Mouse (Mus musculus): Measurements from ENCODE around the gene Scg5.
A peak's percentile ranks its signal among the peaks of the same experiment; 100 is the strongest.

Scg5 gene

GRCm38 (mm10) chr2:113806851-113807577 is 21.9 kb downstream of the Scg5 start:
- DNase-seq (ENCODE audit: low read depth, low spot score), result peak; percentile 78

DNA sequence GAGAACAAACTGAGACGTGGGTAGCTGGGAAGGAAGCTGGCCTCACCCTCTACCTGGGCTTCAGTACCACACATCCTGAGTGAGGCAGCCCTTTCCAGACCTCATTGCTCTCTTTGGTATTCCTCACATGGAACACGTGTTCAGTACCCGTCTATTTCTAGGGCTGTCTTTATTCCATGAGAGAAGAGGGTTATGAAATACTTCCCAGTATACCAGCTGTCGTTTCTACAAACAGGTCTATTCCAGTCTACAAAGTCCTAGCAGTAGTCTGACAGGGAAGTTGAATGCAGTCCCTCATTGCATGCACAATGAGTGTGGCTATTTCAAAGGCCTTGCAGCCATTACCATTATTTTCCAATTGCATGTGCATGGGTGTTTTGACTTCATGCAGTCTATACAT is 23.2 kb downstream of the Scg5 start:
- DNase-seq (ENCODE audit: low read depth, low spot score), result peak; percentile 58

- DNase-seq (ENCODE audit: low read depth, low spot score), result peak; percentile 96
Measured at GRCm38 (mm10) chr2:113803753-113804152, 25.2 kb downstream of the Scg5 start.

DNA sequence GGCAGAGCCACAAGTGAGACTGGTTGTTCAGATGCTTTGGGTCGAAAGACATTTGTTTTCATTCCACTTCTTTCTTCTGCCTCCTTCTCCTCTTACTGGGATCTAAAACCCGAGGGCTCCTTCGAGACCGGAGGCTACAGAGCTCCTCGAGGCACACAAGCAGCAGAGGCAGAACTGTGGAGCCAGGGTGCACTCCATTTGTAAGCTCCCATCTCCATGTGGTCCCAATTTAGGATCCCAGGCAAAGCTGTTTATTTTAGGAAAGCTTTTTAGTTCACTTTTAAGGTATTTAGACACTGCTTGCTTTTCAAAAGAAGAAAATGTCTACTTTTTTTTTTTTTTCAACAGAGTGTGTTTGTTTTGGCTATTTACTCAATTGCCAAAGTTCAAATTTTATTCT is 28.1 kb downstream of the Scg5 start:
- no peak for DNase-seq (ENCODE audit: low read depth, low spot score)

DNA sequence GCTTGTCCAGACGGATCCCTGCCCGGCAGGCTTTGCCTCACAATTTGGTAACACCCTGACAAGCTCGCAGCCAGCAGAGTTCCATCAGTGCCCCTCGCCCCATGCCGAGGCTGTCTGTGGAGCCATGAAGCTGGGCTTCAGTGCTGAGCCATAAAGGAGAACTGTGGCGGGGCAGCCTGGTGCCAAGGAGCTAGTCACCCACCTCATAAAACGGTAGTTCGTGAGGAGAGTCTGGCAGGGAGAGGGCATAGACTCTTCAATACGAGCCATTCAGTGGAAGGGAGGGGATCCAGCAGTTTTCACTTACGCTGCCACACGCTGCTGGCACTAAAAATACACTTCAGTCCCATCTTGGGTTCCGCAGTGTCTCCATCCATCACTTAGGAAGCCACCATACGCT is 30.3 kb downstream of the Scg5 start:
- no peak for DNase-seq (ENCODE audit: low read depth, low spot score)

DNA sequence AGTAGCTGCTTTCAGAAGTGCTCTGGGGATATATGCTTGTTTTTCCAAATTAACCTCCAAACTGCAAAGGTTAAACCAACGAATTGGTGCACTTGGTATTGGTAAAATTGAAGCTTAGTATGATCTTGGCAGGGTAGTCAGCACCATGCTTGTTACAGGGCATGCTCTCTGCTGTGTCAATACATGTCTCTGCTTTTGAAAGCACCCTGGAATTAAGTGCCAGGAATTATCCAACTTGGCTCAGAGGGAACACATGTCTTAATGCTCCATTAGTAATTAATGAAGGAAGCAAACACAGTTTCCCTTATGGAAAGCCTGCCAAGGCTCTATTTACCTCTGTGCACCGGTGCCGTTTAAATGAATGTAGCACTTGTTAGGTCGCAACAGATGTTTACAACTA is 33.7 kb downstream of the Scg5 start:
- DNase-seq (ENCODE audit: low read depth, low spot score), result no peak

DNA sequence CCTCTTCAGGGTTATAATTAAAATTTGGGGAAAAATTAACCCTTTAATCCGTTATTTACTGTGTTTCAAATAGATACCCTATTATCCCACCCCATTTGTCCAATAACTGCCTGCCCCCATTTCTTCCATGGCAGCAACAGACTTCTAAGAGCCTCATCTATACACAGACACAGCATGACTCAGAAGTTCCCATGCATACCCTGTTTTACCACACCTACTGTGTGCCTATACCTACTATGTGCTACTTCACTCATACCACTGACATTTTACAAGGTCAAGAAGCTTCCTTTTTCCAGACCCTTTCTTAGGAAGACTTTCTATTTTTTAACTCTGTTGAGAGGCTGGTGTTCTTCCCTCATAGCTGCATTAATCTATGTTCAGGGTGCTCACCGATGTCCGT is 35.4 kb downstream of the Scg5 start:
- no peak for DNase-seq (ENCODE audit: low read depth, low spot score)

GRCm38 (mm10) chr2:113788821-113789387 is 40.0 kb downstream of the Scg5 start:
- no peak for DNase-seq (ENCODE audit: low read depth, low spot score)

- peak; percentile 20 for DNase-seq (ENCODE audit: low read depth, low spot score)
Measured at GRCm38 (mm10) chr2:113787882-113788281, 41.0 kb downstream of the Scg5 start.

DNA sequence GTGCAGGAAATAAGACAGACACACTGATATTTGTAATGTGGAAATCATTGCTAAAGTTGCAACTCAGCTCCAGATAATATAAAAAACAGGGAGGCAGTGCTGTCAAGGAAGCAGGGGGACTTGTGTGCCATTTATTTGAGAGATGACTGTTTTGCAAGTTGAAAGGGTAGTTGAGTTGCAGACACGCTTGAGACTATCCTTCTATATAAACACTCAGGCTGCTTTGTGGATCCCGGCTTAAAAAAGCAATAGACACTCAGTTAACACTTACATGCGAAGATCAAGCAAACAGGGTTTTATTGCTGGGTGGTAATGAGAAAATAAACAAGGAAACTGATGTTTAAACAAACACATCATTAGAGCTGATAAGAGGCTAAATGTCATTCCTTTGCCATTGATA is 44.1 kb downstream of the Scg5 start:
- no peak for DNase-seq (ENCODE audit: low read depth, low spot score)

GRCm38 (mm10) chr2:113781521-113781920 is 47.4 kb downstream of the Scg5 start:
- DNase-seq (ENCODE audit: low read depth, low spot score), result no peak

- peak; percentile 55 for DNase-seq (ENCODE audit: low read depth, low spot score)
Measured at GRCm38 (mm10) chr2:113781107-113781506, 47.8 kb downstream of the Scg5 start.

DNA sequence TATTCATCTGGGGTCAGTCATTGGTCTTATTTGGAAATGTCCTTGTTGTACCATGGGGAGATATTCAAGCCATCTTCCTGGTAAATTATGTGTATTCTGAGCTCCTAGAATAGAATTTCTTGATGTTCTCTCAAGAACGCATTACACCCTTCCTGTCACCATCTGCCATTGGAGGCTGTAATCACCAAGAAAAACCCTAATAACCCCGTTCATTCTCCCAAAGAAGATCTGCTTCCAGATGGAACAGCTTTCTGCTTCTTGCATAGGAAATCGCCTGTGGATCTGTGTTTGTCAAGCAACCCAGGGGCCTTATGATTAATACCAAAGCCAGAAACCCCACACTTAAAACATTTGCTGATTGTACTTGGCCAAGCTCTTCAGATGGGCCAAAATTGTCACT is 49.6 kb downstream of the Scg5 start:
- DNase-seq (ENCODE audit: low read depth, low spot score), result peak; percentile 82

GRCm38 (mm10) chr2:113778036-113778435 is 50.9 kb downstream of the Scg5 start:
- peak; percentile 20 for DNase-seq (ENCODE audit: low read depth, low spot score)

DNA sequence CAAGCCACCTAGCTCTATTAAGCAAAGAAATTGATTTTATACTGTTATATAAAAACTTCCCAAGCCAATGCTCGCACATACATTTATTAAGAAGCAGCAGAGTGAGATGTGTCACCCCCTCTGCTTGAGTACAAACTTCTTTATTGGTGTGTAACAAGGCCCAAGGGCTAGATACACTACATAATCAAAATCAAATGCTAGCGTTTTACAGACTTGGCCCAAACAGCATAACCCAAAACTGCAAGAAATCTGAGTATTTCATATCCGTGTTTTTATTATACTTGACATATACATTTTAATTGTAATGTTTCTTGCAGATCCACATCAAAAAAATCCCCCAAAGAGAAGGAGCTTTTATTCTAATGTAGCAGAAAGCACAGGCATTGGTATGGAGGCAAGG is 52.6 kb downstream of the Scg5 start:
- no peak for DNase-seq (ENCODE audit: low read depth, low spot score)

GRCm38 (mm10) chr2:113774150-113774805 is 54.6 kb downstream of the Scg5 start:
- DNase-seq (ENCODE audit: low read depth, low spot score), result no peak

DNA sequence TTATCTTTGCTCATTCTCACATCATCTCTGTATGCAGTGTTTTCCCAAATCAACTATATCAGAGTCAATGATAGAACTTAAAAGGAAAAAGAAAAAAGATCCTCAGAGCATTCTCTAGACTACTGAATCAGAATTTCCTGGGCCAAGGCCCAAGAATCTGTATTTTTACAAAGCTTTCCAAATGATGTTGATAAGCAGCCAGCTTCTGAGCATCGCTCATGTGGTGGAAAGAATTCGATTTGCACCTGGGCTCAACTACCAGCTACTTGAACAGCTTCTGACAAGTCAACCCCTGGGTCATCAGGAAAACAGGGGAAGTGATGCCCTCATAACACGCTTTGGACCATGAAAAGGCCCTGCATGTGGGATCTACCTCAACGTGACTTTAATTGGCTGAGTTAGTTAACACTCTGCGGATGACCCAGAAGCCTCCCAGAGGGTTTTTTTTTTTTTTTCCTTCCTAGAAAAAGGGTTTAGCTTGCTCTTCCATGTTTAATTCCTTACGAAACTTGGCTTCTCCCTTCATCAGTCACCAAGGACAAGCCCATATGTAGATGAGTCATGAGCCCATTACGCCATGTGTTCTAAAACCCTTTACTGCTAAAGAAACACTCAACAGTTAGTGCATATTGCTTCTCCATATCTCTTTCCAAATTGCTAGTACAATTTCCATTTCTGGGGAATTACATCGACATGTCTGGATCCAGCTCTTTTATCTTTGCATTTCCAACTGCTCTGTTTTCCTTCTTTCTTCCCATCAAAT is 60.2 kb downstream of the Scg5 start:
- DNase-seq (ENCODE audit: low read depth, low spot score), result peak; percentile 64

DNA sequence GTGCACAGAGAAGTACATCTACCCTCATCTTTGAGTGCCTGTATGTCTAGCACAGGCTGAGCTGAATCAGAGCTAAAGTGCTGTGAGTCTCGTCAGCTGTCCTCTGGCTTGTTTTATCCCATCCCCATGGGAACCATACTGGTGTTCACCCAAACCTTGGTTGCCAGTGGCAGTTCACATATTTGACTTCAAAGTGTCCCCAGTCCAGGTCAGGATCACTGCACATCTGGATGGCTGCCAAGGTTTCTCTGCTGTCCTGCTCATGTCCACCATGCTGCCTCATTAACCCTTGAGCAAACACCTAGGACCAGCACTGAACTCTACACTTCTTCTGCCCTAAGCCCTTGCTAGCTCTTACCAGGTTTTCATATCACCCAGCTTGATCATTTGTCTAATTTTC is 63.0 kb downstream of the Scg5 start:
- DNase-seq (ENCODE audit: low read depth, low spot score), result no peak

GRCm38 (mm10) chr2:113764968-113765367 is 64.0 kb downstream of the Scg5 start:
- DNase-seq (ENCODE audit: low read depth, low spot score), result no peak

- DNase-seq (ENCODE audit: low read depth, low spot score), result peak; percentile 18
Measured at GRCm38 (mm10) chr2:113758311-113759161, 70.4 kb downstream of the Scg5 start, which contains the start of gene Grem1. Gene Grem1 (minus strand): TSS chr2:113758646.
